Mouse (Mus musculus) hindbrain, postnatal 0 days (tissue): Measurements from ENCODE around the gene Rabepk. TPM values are rescaled to one million over a fixed set of nuclear protein-coding genes. Genes with fewer than 3 reads are reported as not detected.
"Not testable (repeated sequence)": the region's sequence is repeated elsewhere in the genome, so short reads cannot be mapped to it uniquely, and the experiment has no call there.

ENCODE experiments used
- ATAC-seq: fragments of 200-750 bp; cut with Nextera tagmentation; 2 replicates; pipeline ENCODE4 v1.8.0; 2017; ENCODE audit warnings: mild to moderate bottlenecking, moderate TSS enrichment, moderate library complexity
- DNase-seq: peaks from one replicate; pipeline ENCODE4 v3.0.0-alpha.2; 2015; ENCODE audit warnings: low spot score
- H3K27ac ChIP-seq: fragments of 300-500 bp; sonication (generic); 2 replicates; pipeline ENCODE4 v1.5.1; 2014; ENCODE audit warnings: mild to moderate bottlenecking
- H3K27me3 ChIP-seq: fragments of 300-500 bp; sonication (generic); 2 replicates; pipeline ENCODE4 v1.6.1; 2014; ENCODE audit warnings: low read length, mixed read lengths; ENCODE audit not compliant: insufficient read depth
- H3K36me3 ChIP-seq: fragments of 300-500 bp; sonication (generic); 2 replicates; pipeline ENCODE4 v1.6.1; 2014; ENCODE audit warnings: low read length, mixed read lengths; ENCODE audit not compliant: insufficient read depth
- H3K4me1 ChIP-seq: fragments of 300-500 bp; sonication (generic); 2 replicates; pipeline ENCODE4 v1.6.1; 2014; ENCODE audit warnings: antibody characterized with exemption, low read length, mixed read lengths; ENCODE audit not compliant: insufficient read depth
- H3K4me2 ChIP-seq: fragments of 300-500 bp; sonication (generic); 2 replicates; pipeline ENCODE4 v1.6.1; 2014; ENCODE audit warnings: low read depth, mild to moderate bottlenecking, low read length, moderate library complexity, mixed read lengths
- H3K4me3 ChIP-seq: fragments of 300-500 bp; sonication (generic); 2 replicates; pipeline ENCODE4 v1.5.1; 2014; ENCODE audit warnings: low read length
- H3K9ac ChIP-seq: fragments of 300-500 bp; sonication (generic); replicated peaks from 2 replicates; pipeline ENCODE4 v1.6.1; 2014; ENCODE audit warnings: mild to moderate bottlenecking, low read length, moderate library complexity, mixed read lengths
- H3K9me3 ChIP-seq: fragments of 300-500 bp; sonication (generic); 2 replicates; pipeline ENCODE4 v1.6.1; 2016; ENCODE audit warnings: low read length, mixed read lengths
- CTCF ChIP-seq: IDR thresholded peaks from 2 replicates; pipeline ENCODE4 v1.5.1; 2016; ENCODE audit warnings: antibody characterized with exemption, control low read depth, low read depth
- WGBS: fragments of 180-500 bp; shearing (Covaris S2); extraction: QIAGEN DNeasy Blood & Tissue Kit; methylation state at CpG from one replicate; pipeline ENCODE4 v1.1.7; 2014; 5-methylcytosine and 5-hydroxymethylcytosine counted together
- polyA plus RNA-seq: library from polyadenylated mRNA; unstranded; fragments of >200 nt; fragmentation: Nextera tagmentation; extraction: Ambion mirVana; gene quantifications from 2 replicates; pipeline ENCODE4 v1.2.1, GENCODE M21; 2015
- total RNA-seq: library from RNA; depleted of rRNA; stranded (reverse); fragments of >200 nt; gene quantifications from 2 replicates; pipeline ENCODE4 v1.2.3, GENCODE M21; 2014

Gene Rabepk
- total and polyA plus RNA-seq, 2 experiments from 2014 or later, result 19.0 to 28.8 TPM

GRCm38 (mm10) chr2:34770049-34770448 is 29.7 kb downstream of the Rabepk start:
- no peak overlapping the region for H3K9ac ChIP-seq
- H3K4me3 ChIP-seq, result no peak overlapping the region
- peaks cover 19% of the 10 kb centered on the region for H3K4me1 ChIP-seq
- no peak for TF ChIP-seq CTCF
- H3K4me2 ChIP-seq, result no peak overlapping the region
- H3K36me3 ChIP-seq, result peaks cover 16% of the 10 kb centered on the region; the same call in 1 of the 2 replicates
- DNase-seq (no peak), ATAC-seq (no peak)
- H3K27me3 ChIP-seq, result no peaks in the 10 kb centered on the region
- no peak overlapping the region for H3K27ac ChIP-seq
- no peaks in the 10 kb centered on the region for H3K9me3 ChIP-seq
- 94% methylated on average over 2 of the region's 2 CpGs for WGBS

- DNase-seq (no peak), ATAC-seq (no peak)
- H3K4me3 ChIP-seq, result no peak overlapping the region
- no peaks in the 10 kb centered on the region for H3K36me3 ChIP-seq
- no peaks in the 10 kb centered on the region for H3K9me3 ChIP-seq
- TF ChIP-seq CTCF, result no peak
- no peak overlapping the region for H3K9ac ChIP-seq
- H3K27ac ChIP-seq, result no peak overlapping the region
- H3K27me3 ChIP-seq, result no peaks in the 10 kb centered on the region
- no peaks in the 10 kb centered on the region for H3K4me1 ChIP-seq
- no peak overlapping the region for H3K4me2 ChIP-seq
- WGBS, result 65% methylated on average over 12 of the region's 12 CpGs
Measured at GRCm38 (mm10) chr2:34764801-34765200, 34.9 kb downstream of the Rabepk start.

GRCm38 (mm10) chr2:34762872-34763271 is 36.8 kb downstream of the Rabepk start:
- Histone ChIP-seq H3K4me1 (no peaks in the 10 kb centered on the region), H3K4me3 (no peak overlapping the region), H3K9me3 (no peaks in the 10 kb centered on the region), H3K36me3 (no peaks in the 10 kb centered on the region), H3K9ac (no peak overlapping the region), H3K27ac (no peak overlapping the region), H3K27me3 (no peaks in the 10 kb centered on the region), H3K4me2 (no peak overlapping the region)
- WGBS, result 67% methylated on average over 2 of the region's 2 CpGs
- no peak for DNase-seq
- ATAC-seq, result no peak
- TF ChIP-seq CTCF, result no peak

GRCm38 (mm10) chr2:34762174-34762573 is 37.5 kb downstream of the Rabepk start:
- H3K27me3 ChIP-seq, result no peaks in the 10 kb centered on the region
- H3K36me3 ChIP-seq, result no peaks in the 10 kb centered on the region
- H3K4me1 ChIP-seq, result no peaks in the 10 kb centered on the region
- TF ChIP-seq CTCF, result no peak
- no peak for ATAC-seq
- WGBS, result 85% methylated on average over 2 of the region's 2 CpGs
- H3K27ac ChIP-seq, result no peak overlapping the region
- no peak overlapping the region for H3K9ac ChIP-seq
- H3K4me3 ChIP-seq, result no peak overlapping the region
- no peak for DNase-seq
- no peaks in the 10 kb centered on the region for H3K9me3 ChIP-seq
- no peak overlapping the region for H3K4me2 ChIP-seq

GRCm38 (mm10) chr2:34761272-34761671 is 38.4 kb downstream of the Rabepk start:
- ATAC-seq, H3K27me3 ChIP-seq, H3K27ac ChIP-seq, H3K36me3 ChIP-seq, H3K9ac ChIP-seq, H3K9me3 ChIP-seq, H3K4me1 ChIP-seq, H3K4me2 ChIP-seq, H3K4me3 ChIP-seq, DNase-seq: not testable (repeated sequence)
- 91% methylated on average over 5 of the region's 5 CpGs for WGBS

- no peak overlapping the region for H3K4me2 ChIP-seq
- no peaks in the 10 kb centered on the region for H3K27me3 ChIP-seq
- TF ChIP-seq CTCF, result no peak
- H3K4me1 ChIP-seq, result no peaks in the 10 kb centered on the region
- no peaks in the 10 kb centered on the region for H3K36me3 ChIP-seq
- H3K9ac ChIP-seq, result no peak overlapping the region
- ATAC-seq (no peak), DNase-seq (no peak)
- H3K27ac ChIP-seq, result no peak overlapping the region
- H3K9me3 ChIP-seq, result no peaks in the 10 kb centered on the region
- no peak overlapping the region for H3K4me3 ChIP-seq
- 69% methylated on average over 1 of the region's 1 CpGs for WGBS
Measured at GRCm38 (mm10) chr2:34757341-34757740, 42.4 kb downstream of the Rabepk start.

GRCm38 (mm10) chr2:34754551-34755358 is 45.0 kb downstream of the Rabepk start, which contains the start of gene Gapvd1:
TSS of gene Gapvd1 (minus strand) at chr2:34755232.
- peak; percentile 41 for DNase-seq
- no peak; the same call in 1 of the 2 replicates for ATAC-seq
- H3K4me2 ChIP-seq, result peak within 1 kb of the TSS; percentile 65
- no peaks in the 10 kb centered on the region for H3K9me3 ChIP-seq
- H3K27ac ChIP-seq, result peak within 1 kb of the TSS; percentile 89
- no peaks in the 10 kb centered on the region for H3K27me3 ChIP-seq
- H3K36me3 ChIP-seq, result no peaks in the 10 kb centered on the region
- H3K4me3 ChIP-seq, result peak within 1 kb of the TSS; percentile 92
- no peak for TF ChIP-seq CTCF
- H3K4me1 ChIP-seq, result no peaks in the 10 kb centered on the region
- peak within 1 kb of the TSS; percentile 98 for H3K9ac ChIP-seq
- WGBS, result 1% methylated on average over 14 of the region's 14 CpGs
